Mouse (Mus musculus) spleen, adult 10 weeks (tissue): ENCODE results near the gene Retsat. TPM values are rescaled to one million over a fixed set of nuclear protein-coding genes. Genes with fewer than 3 reads are reported as not detected.

Experiments
- polyA plus RNA-seq: library from polyadenylated mRNA; stranded (reverse); fragments of 350-450 nt; fragmentation: Illumina TruSeq; extraction: RNeasy Lipid Tissue Mini Kit (QIAGEN cat#74804); gene quantifications from one replicate; pipeline ENCODE4 v1.2.3, GENCODE M21; 2015; ENCODE audit warnings: low replicate concordance; ENCODE audit not compliant: insufficient read depth

Gene Retsat
- 3.6 TPM for polyA plus RNA-seq

DNA sequence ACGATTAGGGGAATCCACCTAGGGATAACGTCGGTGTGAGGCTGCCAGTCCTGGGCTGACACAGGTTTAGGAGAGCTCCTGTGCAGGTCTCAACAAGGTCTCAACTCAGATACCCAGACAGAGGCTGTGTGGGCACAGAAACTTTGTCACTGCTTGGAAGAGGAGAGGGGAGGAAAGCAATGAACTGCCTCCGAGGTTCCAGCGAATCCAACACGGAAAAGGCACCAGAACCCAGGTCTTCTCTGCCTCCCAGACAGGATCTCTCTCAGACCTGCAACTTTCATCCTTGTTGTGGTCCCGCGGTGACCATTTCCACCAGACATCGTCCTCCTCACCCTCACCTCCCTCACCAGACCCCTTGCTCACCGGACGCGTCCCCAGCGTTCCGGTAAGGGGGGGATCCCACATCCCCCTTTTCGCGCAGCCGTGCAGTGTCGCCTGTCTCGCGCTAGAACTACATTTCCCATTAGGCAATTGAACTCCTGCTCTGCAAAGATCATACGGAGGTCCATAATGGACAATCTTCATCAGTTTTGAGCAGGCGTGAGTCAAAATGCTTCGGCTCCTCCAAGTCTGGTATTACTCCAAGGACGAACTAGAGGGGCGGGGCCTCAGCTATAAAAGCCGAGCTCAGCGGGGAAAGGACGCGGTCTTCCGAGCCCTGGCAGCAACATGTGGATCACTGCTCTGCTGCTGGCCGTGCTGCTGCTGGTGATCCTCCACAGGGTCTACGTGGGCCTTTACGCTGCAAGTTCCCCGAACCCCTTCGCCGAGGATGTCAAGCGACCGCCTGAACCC is at the start of gene Retsat, which contains the start of gene Elmod3:
TSS of gene Retsat (plus strand) at position 520 of the 798 bp plus-strand sequence.
TSS of gene Elmod3 (minus strand) at position 458 of the 798 bp plus-strand sequence.

DNA sequence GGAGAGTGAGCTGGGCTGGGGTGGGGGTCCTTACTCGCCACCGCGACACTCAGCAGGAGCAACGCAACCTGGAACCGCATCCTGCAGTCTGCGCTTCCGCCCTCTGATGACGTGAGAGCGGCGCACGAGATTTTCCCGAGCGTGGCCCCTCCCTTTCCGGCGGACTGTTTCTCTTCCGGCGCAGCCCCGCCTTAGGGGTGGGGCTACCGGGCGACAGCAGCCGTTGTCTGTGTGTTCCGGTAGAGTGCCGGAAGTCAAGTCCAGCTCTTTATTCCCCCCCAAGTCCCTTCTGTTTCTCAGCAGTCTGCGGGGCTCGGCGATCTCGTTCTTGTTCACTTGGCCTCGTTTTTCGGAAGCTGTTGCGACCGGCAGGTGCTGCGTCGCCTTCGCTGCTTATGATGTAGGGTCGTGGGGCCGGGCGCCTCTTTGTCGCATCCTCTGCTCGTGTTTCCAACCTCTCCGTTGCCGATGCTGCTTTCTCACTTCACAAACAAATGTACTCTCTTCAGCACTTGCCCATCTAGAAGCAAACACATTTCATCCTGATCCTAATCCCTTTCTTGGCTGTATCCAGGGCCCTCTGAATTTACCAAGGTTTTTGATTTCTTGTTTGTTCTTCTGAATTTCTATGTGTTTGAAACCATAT is 18.5 kb downstream of the Retsat start, which contains the start of gene Tgoln1:
TSS of gene Tgoln1 (minus strand) at position 358 of the 646 bp plus-strand sequence.

Other genes starting within 250 kb of the Retsat start
- gene Tmem150a, start 243.0 kb upstream of the Retsat start, polyA plus RNA-seq: 5.1 TPM
- gene Rnf181, start 231.5 kb upstream of the Retsat start, polyA plus RNA-seq: 188 TPM
- gene Vamp5, start 218.0 kb upstream of the Retsat start, polyA plus RNA-seq: 41.5 TPM
- gene Vamp8, start 207.8 kb upstream of the Retsat start, polyA plus RNA-seq: 177 TPM
- 17.5 TPM for gene Ggcx, start 184.2 kb upstream of the Retsat start, polyA plus RNA-seq
- 337 TPM for gene Mat2a, start 158.9 kb upstream of the Retsat start, polyA plus RNA-seq
- not detected for gene Sh2d6, start 76.8 kb upstream of the Retsat start, polyA plus RNA-seq
- gene Capg, start 54.1 kb upstream of the Retsat start, polyA plus RNA-seq: 95.7 TPM
- 14.5 TPM for gene Elmod3, start 62 bp upstream of the Retsat start, polyA plus RNA-seq
- 109 TPM for gene Tgoln1, start 18.5 kb downstream of the Retsat start, polyA plus RNA-seq
- gene Tcf7l1, start 190.8 kb downstream of the Retsat start, polyA plus RNA-seq: 2.4 TPM